Mouse (Mus musculus) MEL (cell line): Measurements from ENCODE around the gene Gm47289. TPM values are rescaled to one million over a fixed set of nuclear protein-coding genes. Genes with fewer than 3 reads are reported as not detected.

Experiments
- DNase-seq: peaks from one replicate; pipeline ENCODE4 v3.0.0; 2011; ENCODE audit warnings: low read depth, low spot score
- H3K27ac ChIP-seq: 2 replicates; pipeline ENCODE4 v1.5.1; 2012; ENCODE audit warnings: low read depth, mild to moderate bottlenecking, control low read depth, low read length, moderate library complexity; ENCODE audit not compliant: control insufficient read depth
- H3K27me3 ChIP-seq, 2 experiments: fragments of 150-350 bp in 1 of 2; sonication (generic) in 1 of 2; 2 replicates each; pipeline ENCODE4 v1.6.1; 2012; ENCODE audit warnings: low read length in 2 of 2, mild to moderate bottlenecking in 2 of 2, improper control_type of control experiment in 1 of 2, moderate library complexity in 1 of 2; ENCODE audit not compliant: insufficient read depth in 2 of 2, control insufficient read depth in 1 of 2
- H3K36me3 ChIP-seq, 2 experiments: 2 replicates each; pipeline ENCODE4 v1.6.1; 2012 to 2014; ENCODE audit warnings: low read length in 2 of 2, improper control_type of control experiment in 1 of 2, inconsistent platforms in 1 of 2, mild to moderate bottlenecking in 1 of 2; ENCODE audit not compliant: insufficient read depth in 2 of 2, control insufficient read depth in 1 of 2
- H3K4me1 ChIP-seq, 2 experiments: fragments of 150-350 bp in 1 of 2; sonication (generic) in 1 of 2; 2 replicates each; pipeline ENCODE4 v1.6.1; 2012; ENCODE audit warnings: low read length in 2 of 2, improper control_type of control experiment in 1 of 2, mild to moderate bottlenecking in 1 of 2; ENCODE audit not compliant: insufficient read depth in 2 of 2, control insufficient read depth in 1 of 2
- H3K4me3 ChIP-seq, 2 experiments: fragments of 150-350 bp in 1 of 2; sonication (generic) in 1 of 2; 2 replicates each; pipeline ENCODE4 v1.5.1; 2012; ENCODE audit warnings: low read depth in 2 of 2, low read length in 2 of 2, mild to moderate bottlenecking in 2 of 2, moderate library complexity in 2 of 2, control low read depth in 1 of 2, improper control_type of control experiment in 1 of 2; ENCODE audit not compliant: control insufficient read depth in 1 of 2, insufficient read depth in 1 of 2
- H3K79me2 ChIP-seq: 2 replicates; pipeline ENCODE4 v1.6.1; 2012; ENCODE audit warnings: mild to moderate bottlenecking, low read length, moderate library complexity; ENCODE audit not compliant: control insufficient read depth, poor library complexity, insufficient read depth
- H3K9ac ChIP-seq: 2 replicates; pipeline ENCODE4 v1.6.1; 2012; ENCODE audit warnings: low read depth, mild to moderate bottlenecking, control low read depth, low read length, moderate library complexity; ENCODE audit not compliant: control insufficient read depth, poor library complexity, severe bottlenecking
- H3K9me3 ChIP-seq: fragments of 150-350 bp; sonication (generic); replicated peaks from 2 replicates; pipeline ENCODE4 v1.6.1; 2012; ENCODE audit warnings: mild to moderate bottlenecking, low read length, improper control_type of control experiment, moderate library complexity; ENCODE audit not compliant: insufficient read depth
- CHD2 ChIP-seq: IDR thresholded peaks from 2 replicates; pipeline ENCODE4 v1.6.1; 2011; ENCODE audit warnings: low read length, improper control_type of control experiment
- EP300 ChIP-seq, 2 experiments: IDR thresholded peaks; 2 replicates each; pipeline ENCODE4 v1.6.1; 2011; ENCODE audit warnings: improper control_type of control experiment in 2 of 2, low read length in 2 of 2, low read depth in 1 of 2, mild to moderate bottlenecking in 1 of 2
- ETS1 ChIP-seq: IDR thresholded peaks from 2 replicates; pipeline ENCODE4 v1.6.1; 2012; ENCODE audit warnings: low read depth, mild to moderate bottlenecking, inconsistent platforms, low read length, improper control_type of control experiment, moderate library complexity
- GABPA ChIP-seq: IDR thresholded peaks from 2 replicates; pipeline ENCODE4 v1.6.1; 2012; ENCODE audit warnings: low read depth, mild to moderate bottlenecking, inconsistent platforms, low read length, improper control_type of control experiment, moderate library complexity
- HCFC1 ChIP-seq: IDR thresholded peaks from 2 replicates; pipeline ENCODE4 v1.6.1; 2012; ENCODE audit warnings: low read depth, mild to moderate bottlenecking, inconsistent platforms, low read length, improper control_type of control experiment, moderate library complexity
- JUND ChIP-seq: IDR thresholded peaks from 2 replicates; pipeline ENCODE4 v1.6.1; 2011; ENCODE audit warnings: low read depth, mild to moderate bottlenecking, improper control_type of control experiment, low read length
- KAT2A ChIP-seq: conservative IDR thresholded peaks from 2 replicates; pipeline ENCODE4 v1.6.1; 2012; ENCODE audit warnings: low read depth, low read length, improper control_type of control experiment, inconsistent platforms
- MEF2A ChIP-seq: IDR thresholded peaks from 2 replicates; pipeline ENCODE4 v1.6.1; 2014; ENCODE audit warnings: low read depth, mild to moderate bottlenecking, inconsistent platforms, low read length, improper control_type of control experiment; ENCODE audit not compliant: poor library complexity, insufficient replicate concordance, severe bottlenecking; ENCODE audit errors: extremely low read depth
- POLR2AphosphoS2 ChIP-seq: IDR thresholded peaks from 2 replicates; pipeline ENCODE4 v1.6.1; 2011; ENCODE audit warnings: low read length, improper control_type of control experiment
- POLR2AphosphoS5 ChIP-seq: IDR thresholded peaks from 2 replicates; pipeline ENCODE4 v1.6.1; 2012; ENCODE audit warnings: low read depth, borderline replicate concordance, mild to moderate bottlenecking, inconsistent platforms, low read length, moderate library complexity, mixed read lengths
- TAL1 ChIP-seq: IDR thresholded peaks from 2 replicates; pipeline ENCODE4 v1.6.1; 2012; ENCODE audit warnings: mild to moderate bottlenecking, inconsistent platforms, low read length, moderate library complexity, mixed read lengths
- TCF12 ChIP-seq: IDR thresholded peaks from 2 replicates; pipeline ENCODE4 v1.6.1; 2014; ENCODE audit warnings: low read depth, mild to moderate bottlenecking, inconsistent platforms, low read length, improper control_type of control experiment, moderate library complexity
- USF1 ChIP-seq: IDR thresholded peaks from 2 replicates; pipeline ENCODE4 v1.6.1; 2014; ENCODE audit warnings: low read depth, mild to moderate bottlenecking, inconsistent platforms, low read length, improper control_type of control experiment, moderate library complexity
- ZC3H11A ChIP-seq: IDR thresholded peaks from 2 replicates; pipeline ENCODE4 v1.6.1; 2012; ENCODE audit warnings: low read depth, mild to moderate bottlenecking, inconsistent platforms, low read length, improper control_type of control experiment
- ZMIZ1 ChIP-seq: IDR thresholded peaks from 2 replicates; pipeline ENCODE4 v1.6.1; 2012; ENCODE audit warnings: low read depth, mild to moderate bottlenecking, inconsistent platforms, low read length, improper control_type of control experiment, moderate library complexity
- ZNF384 ChIP-seq: IDR thresholded peaks from 2 replicates; pipeline ENCODE4 v1.6.1; 2012; ENCODE audit warnings: low read depth, mild to moderate bottlenecking, inconsistent platforms, low read length, improper control_type of control experiment
- polyA plus RNA-seq, 2 experiments: library from polyadenylated mRNA; stranded (reverse) in 1 of 2; unstranded in 1 of 2; fragments of >175 nt in 1 of 2; fragments of >200 nt in 1 of 2; gene quantifications; 2 replicates each; pipeline versions ENCODE4 v1.2.1 to v1.2.4; 2012; ENCODE audit warnings: low replicate concordance in 2 of 2, low read depth in 1 of 2; ENCODE audit not compliant: insufficient read length in 2 of 2, insufficient read depth in 1 of 2, missing spikeins in 1 of 2
- total RNA-seq: library from RNA; depleted of rRNA; stranded (reverse); fragments of 300-350 nt; gene quantifications from 2 replicates; pipeline ENCODE4 v1.2.3, GENCODE M21; 2012

Gene Gm47289
- total and polyA plus RNA-seq, 3 experiments, result not detected

- no peaks in the 10 kb centered on the region; a peak in 1 of 4 replicates for H3K27me3 ChIP-seq
- TF ChIP-seq ZC3H11A, result no peak
- TF ChIP-seq POLR2AphosphoS5, result no peak
- TF ChIP-seq JUND, result no peak
- no peak for TF ChIP-seq EP300 (IDR thresholded peaks at IDR 0.05; ENCODE audit: low read depth in 1 of 2, low read length in 2 of 2)
- TF ChIP-seq TCF12, result no peak
- no peak for TF ChIP-seq ZMIZ1
- no peak for TF ChIP-seq USF1
- TF ChIP-seq CHD2, result no peak
- TF ChIP-seq MEF2A, result no peak
- no peak for TF ChIP-seq TAL1
- TF ChIP-seq ETS1, result no peak
- no peak for TF ChIP-seq POLR2AphosphoS2
- TF ChIP-seq GABPA, result no peak
- TF ChIP-seq ZNF384, result no peak
- no peak for TF ChIP-seq KAT2A
- TF ChIP-seq HCFC1, result no peak
- TF ChIP-seq, all 39 proteins: peak for 0
- no peaks in the 10 kb centered on the region for H3K4me1 ChIP-seq
These were observed 14.3 kb upstream of the Gm47289 start for GRCm38 (mm10) chr9:119144696-119145095.

GRCm38 (mm10) chr9:119145137-119145536, 13.8 kb upstream of the Gm47289 start:
- no peaks in the 10 kb centered on the region; a peak in 1 of 4 replicates for H3K27me3 ChIP-seq
- DNase-seq, result no peak
- H3K79me2 ChIP-seq, result no peaks in the 10 kb centered on the region
- no peak overlapping the region for H3K4me3 ChIP-seq
- H3K36me3 ChIP-seq, result no peaks in the 10 kb centered on the region
- H3K27ac ChIP-seq, result no peak overlapping the region
- TF ChIP-seq TCF12, result no peak
- no peaks in the 10 kb centered on the region for H3K9me3 ChIP-seq
- H3K9ac ChIP-seq, result no peak overlapping the region
- no peaks in the 10 kb centered on the region for H3K4me1 ChIP-seq

More at GRCm38 (mm10) chr9:119144696-119145095, 14.3 kb upstream of the Gm47289 start:
- no peaks in the 10 kb centered on the region for H3K79me2 ChIP-seq
- no peak overlapping the region for H3K27ac ChIP-seq
- H3K4me3 ChIP-seq, result no peak overlapping the region
- no peak for DNase-seq
- H3K9ac ChIP-seq, result no peak overlapping the region
- H3K9me3 ChIP-seq, result no peaks in the 10 kb centered on the region
- no peaks in the 10 kb centered on the region for H3K36me3 ChIP-seq
